Mouse (Mus musculus) ES-E14 (cell line): Measurements from ENCODE around the gene Smim24.

Experiments used
- HCFC1 ChIP-seq: IDR thresholded peaks from 2 replicates; pipeline ENCODE4 v1.6.1; 2012; ENCODE audit warnings: low read length, inconsistent platforms, borderline replicate concordance; ENCODE audit not compliant: insufficient read depth
- ZC3H11A ChIP-seq: IDR thresholded peaks from 2 replicates; pipeline ENCODE4 v1.6.1; 2012; ENCODE audit warnings: low read depth, mild to moderate bottlenecking, inconsistent platforms, low read length, borderline replicate concordance
- ZNF384 ChIP-seq: IDR thresholded peaks from 2 replicates; pipeline ENCODE4 v1.6.1; 2012; ENCODE audit warnings: low read depth, low read length, inconsistent platforms

GRCm38 (mm10) chr10:81423476-81424245 is 30.8 kb downstream of the Smim24 start:
- no peak for TF ChIP-seq ZC3H11A
- no peak for TF ChIP-seq HCFC1
- no peak for TF ChIP-seq ZNF384
